Mouse (Mus musculus): ENCODE measurements around the gene Lmf1.

Lmf1 gene

GRCm38 (mm10) chr17:25709994-25710393 lies 131.1 kb downstream of the Lmf1 start:
- DNase-seq (ENCODE audit: low spot score), result no peak

- no peak for DNase-seq (ENCODE audit: low spot score)
Observed at GRCm38 (mm10) chr17:25711136-25711535, 132.3 kb downstream of the Lmf1 start.
